Mouse (Mus musculus) limb, embryonic 10.5 days (tissue): ENCODE results near the gene Zic4. TPM values are rescaled to one million over a fixed set of nuclear protein-coding genes. Genes with fewer than 3 reads are reported as not detected.

Experiments used
- DNase-seq: peaks from one replicate; pipeline ENCODE4 v3.0.0-alpha.2; 2017; ENCODE audit warnings: low spot score
- H3K27ac ChIP-seq: fragments of 300-500 bp; sonication (generic); 2 replicates; pipeline ENCODE4 v1.5.1; 2016; ENCODE audit warnings: mild to moderate bottlenecking
- H3K27me3 ChIP-seq: fragments of 300-500 bp; sonication (generic); 2 replicates; pipeline ENCODE4 v1.6.1; 2016; ENCODE audit warnings: low read depth, mild to moderate bottlenecking; ENCODE audit not compliant: poor library complexity, severe bottlenecking
- H3K36me3 ChIP-seq: fragments of 300-500 bp; sonication (generic); 2 replicates; pipeline ENCODE4 v1.6.1; 2016; ENCODE audit warnings: mild to moderate bottlenecking, moderate library complexity
- H3K4me1 ChIP-seq: fragments of 300-500 bp; sonication (generic); 2 replicates; pipeline ENCODE4 v1.6.1; 2016
- H3K4me3 ChIP-seq: fragments of 300-500 bp; sonication (generic); 2 replicates; pipeline ENCODE4 v1.5.1; 2016; ENCODE audit warnings: mild to moderate bottlenecking, moderate library complexity
- H3K9me3 ChIP-seq: fragments of 300-500 bp; sonication (generic); replicated peaks from 2 replicates; pipeline ENCODE4 v1.6.1; 2016; ENCODE audit warnings: mild to moderate bottlenecking
- WGBS: fragments of 180-500 bp; shearing (Covaris S2); methylation state at CpG from one replicate; pipeline ENCODE4 v1.1.7; 2016; 5-methylcytosine and 5-hydroxymethylcytosine counted together
- polyA plus RNA-seq: library from polyadenylated mRNA; unstranded; fragments of >200 nt; fragmentation: Nextera tagmentation; extraction: Ambion mirVana; gene quantifications from 2 replicates; pipeline ENCODE4 v1.2.1, GENCODE M21; 2016

Gene Zic4
- polyA plus RNA-seq, 1 experiment from 2014 or later, result 0.05 TPM

GRCm38 (mm10) chr9:91404905-91405752, 42.9 kb downstream of the Zic4 start:
- no peak overlapping the region for H3K27ac ChIP-seq
- peaks cover 100% of the 10 kb centered on the region for H3K27me3 ChIP-seq
- H3K9me3 ChIP-seq, result no peaks in the 10 kb centered on the region
- no peaks in the 10 kb centered on the region for H3K36me3 ChIP-seq
- WGBS, result 1% methylated on average over 27 of the region's 27 CpGs
- H3K4me3 ChIP-seq, result no peak overlapping the region
- H3K4me1 ChIP-seq, result no peaks in the 10 kb centered on the region
- peak; percentile 50 for DNase-seq

GRCm38 (mm10) chr9:91405753-91406178, 43.6 kb downstream of the Zic4 start:
- DNase-seq, result peak; percentile 61
- Histone ChIP-seq H3K27ac (no peak overlapping the region), H3K27me3 (peaks cover 100% of the 10 kb centered on the region), H3K9me3 (no peaks in the 10 kb centered on the region), H3K4me3 (no peak overlapping the region), H3K4me1 (no peaks in the 10 kb centered on the region), H3K36me3 (no peaks in the 10 kb centered on the region)
- under 1% methylated on average over 16 of the region's 16 CpGs for WGBS

GRCm38 (mm10) chr9:91406258-91406763, 44.1 kb downstream of the Zic4 start:
- H3K4me1 ChIP-seq, result no peaks in the 10 kb centered on the region
- no peak overlapping the region for H3K27ac ChIP-seq
- no peaks in the 10 kb centered on the region for H3K36me3 ChIP-seq
- H3K9me3 ChIP-seq, result no peaks in the 10 kb centered on the region
- WGBS, result under 1% methylated on average over 6 of the region's 6 CpGs
- peaks cover 100% of the 10 kb centered on the region for H3K27me3 ChIP-seq
- no peak for DNase-seq
- H3K4me3 ChIP-seq, result no peak overlapping the region

- Histone ChIP-seq H3K27me3 (peaks cover 93% of the 10 kb centered on the region), H3K27ac (no peak overlapping the region), H3K4me3 (no peak overlapping the region), H3K36me3 (no peaks in the 10 kb centered on the region), H3K4me1 (no peaks in the 10 kb centered on the region), H3K9me3 (no peaks in the 10 kb centered on the region)
- WGBS, result 0% methylated on average over 3 of the region's 3 CpGs
- no peak for DNase-seq
Observed at GRCm38 (mm10) chr9:91409771-91410170, 47.6 kb downstream of the Zic4 start.

- Histone ChIP-seq H3K27me3 (peaks cover 93% of the 10 kb centered on the region), H3K27ac (no peak overlapping the region), H3K4me1 (no peaks in the 10 kb centered on the region), H3K4me3 (no peak overlapping the region), H3K9me3 (no peaks in the 10 kb centered on the region), H3K36me3 (no peaks in the 10 kb centered on the region)
- DNase-seq, result no peak
- 1% methylated on average over 12 of the region's 12 CpGs for WGBS
Observed at GRCm38 (mm10) chr9:91414007-91414661, 51.9 kb downstream of the Zic4 start.

GRCm38 (mm10) chr9:91420441-91420840, 58.2 kb downstream of the Zic4 start:
- no peak overlapping the region for H3K4me3 ChIP-seq
- no peaks in the 10 kb centered on the region for H3K9me3 ChIP-seq
- H3K36me3 ChIP-seq, result no peaks in the 10 kb centered on the region
- H3K4me1 ChIP-seq, result no peaks in the 10 kb centered on the region
- peaks cover 68% of the 10 kb centered on the region for H3K27me3 ChIP-seq
- DNase-seq, result no peak
- H3K27ac ChIP-seq, result no peak overlapping the region
- 2% methylated on average over 18 of the region's 18 CpGs for WGBS

Other genes starting within 250 kb of the Zic4 start
- 0.05 and 0.06 TPM in 2 replicates for gene Zic1, start 3.4 kb downstream of the Zic4 start, polyA plus RNA-seq